Mouse (Mus musculus): ENCODE results near the gene Sdf2. TPM values are rescaled to one million over a fixed set of nuclear protein-coding genes. Genes with fewer than 3 reads are reported as not detected.

The Sdf2 gene
- polyA plus RNA-seq (2015; fragmentation: Nextera tagmentation; extraction: Ambion mirVana): 81.9 and 90.6 TPM in 2 replicates

DNA sequence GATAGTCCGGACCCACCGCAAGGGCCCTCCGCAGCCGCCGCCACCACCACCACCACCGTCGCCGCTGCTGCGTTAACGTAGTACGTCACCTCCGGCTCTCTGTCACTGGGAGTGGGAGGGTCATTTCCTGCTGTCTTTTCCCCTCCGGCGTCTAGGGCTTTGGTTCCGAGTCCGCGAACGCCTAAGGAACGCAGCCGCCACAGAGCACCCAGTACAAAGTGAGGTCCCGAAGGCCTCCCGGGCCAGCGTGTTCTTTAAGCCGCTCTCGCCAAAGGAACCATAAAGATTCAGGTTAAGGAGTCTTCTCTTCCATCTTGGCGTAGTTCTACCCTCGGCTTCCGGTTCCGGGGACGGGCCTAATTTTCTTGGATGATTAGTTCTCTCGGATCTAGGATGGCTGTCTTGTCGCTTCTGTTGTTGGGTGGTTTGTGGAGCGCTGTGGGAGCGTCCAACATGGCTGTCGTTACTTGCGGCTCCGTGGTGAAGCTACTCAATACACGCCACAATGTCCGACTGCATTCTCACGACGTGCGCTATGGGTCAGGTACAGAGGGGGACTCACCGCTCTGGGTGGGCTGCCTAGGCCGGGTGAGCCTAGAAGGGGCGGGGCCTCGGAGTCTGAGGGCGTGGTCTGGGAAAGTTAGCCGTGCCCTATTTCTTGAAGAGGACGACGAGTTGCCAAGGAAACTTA is at the start of gene Sdf2, which contains the start of gene Supt6:
TSS of gene Sdf2 (plus strand) at position 120 of the 691 bp plus-strand sequence.
TSS of gene Supt6 (minus strand) at position 361 of the 691 bp plus-strand sequence.
- peak within 1 kb of the TSS; percentile 95 for H3K27ac ChIP-seq
- peak within 1 kb of the TSS; percentile 96 for H3K4me3 ChIP-seq
- under 1% methylated on average over 49 of the region's 50 CpGs for WGBS
- H3K36me3 ChIP-seq: peaks cover 12% of the 10 kb centered on the region
- ATAC-seq (ENCODE audit: insufficient number of reproducible peaks, insufficient read depth, low FRiP score, low TSS enrichment, low read depth): peak; percentile 89
- H3K9me3 ChIP-seq: no peaks in the 10 kb centered on the region
- peak within 1 kb of the TSS; percentile 95 for H3K9ac ChIP-seq
- H3K4me1 ChIP-seq: peaks cover 32% of the 10 kb centered on the region
- H3K27me3 ChIP-seq: no peaks in the 10 kb centered on the region
- peak within 1 kb of the TSS; percentile 79 for H3K4me2 ChIP-seq

DNA sequence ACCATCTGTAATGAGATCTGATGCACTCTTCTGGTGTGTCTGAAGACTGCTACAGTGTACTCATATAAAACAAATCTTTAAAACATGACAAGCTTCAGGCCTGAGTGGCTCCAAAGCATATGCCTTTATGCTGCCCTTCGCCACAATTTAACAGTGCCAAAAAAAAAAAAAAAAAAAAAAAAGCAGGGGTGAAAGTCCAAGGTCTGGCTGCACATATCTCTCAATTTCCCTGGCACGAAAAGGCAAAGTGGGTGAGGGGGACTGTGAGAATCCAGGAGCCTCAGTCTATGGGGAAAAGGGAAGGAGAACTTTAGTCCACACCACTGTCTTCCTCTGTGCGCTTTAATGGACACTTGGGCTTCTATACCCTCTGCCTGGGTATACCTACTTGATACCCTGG is 43.2 kb upstream of the Sdf2 start:
- no peaks in the 10 kb centered on the region for H3K27me3 ChIP-seq
- no peak overlapping the region for H3K27ac ChIP-seq
- no peak for ATAC-seq (ENCODE audit: insufficient number of reproducible peaks, insufficient read depth, low FRiP score, low TSS enrichment, low read depth)
- H3K36me3 ChIP-seq: peaks cover 45% of the 10 kb centered on the region
- no peak overlapping the region for H3K4me2 ChIP-seq
- H3K9me3 ChIP-seq: no peaks in the 10 kb centered on the region
- no peaks in the 10 kb centered on the region for H3K4me1 ChIP-seq
- no peak overlapping the region for H3K4me3 ChIP-seq
- 95% methylated on average over 3 of the region's 3 CpGs for WGBS
- no peak overlapping the region for H3K9ac ChIP-seq

GRCm38 (mm10) chr11:78204287-78204686 is 41.3 kb upstream of the Sdf2 start:
- 85% methylated on average over 6 of the region's 6 CpGs for WGBS
- no peak for ATAC-seq (ENCODE audit: insufficient number of reproducible peaks, insufficient read depth, low FRiP score, low TSS enrichment, low read depth)
- H3K4me2 ChIP-seq: no peak overlapping the region
- H3K27me3 ChIP-seq: no peaks in the 10 kb centered on the region
- no peak overlapping the region for H3K27ac ChIP-seq
- H3K4me3 ChIP-seq: no peak overlapping the region
- H3K9ac ChIP-seq: no peak overlapping the region
- H3K9me3 ChIP-seq: no peaks in the 10 kb centered on the region
- H3K4me1 ChIP-seq: no peaks in the 10 kb centered on the region
- H3K36me3 ChIP-seq: peaks cover 64% of the 10 kb centered on the region

GRCm38 (mm10) chr11:78205361-78206206 is 40.0 kb upstream of the Sdf2 start:
- no peak overlapping the region for H3K9ac ChIP-seq
- no peaks in the 10 kb centered on the region for H3K4me1 ChIP-seq
- no peak overlapping the region for H3K27ac ChIP-seq
- no peak for ATAC-seq (ENCODE audit: insufficient number of reproducible peaks, insufficient read depth, low FRiP score, low TSS enrichment, low read depth)
- no peak overlapping the region for H3K4me2 ChIP-seq
- no peak overlapping the region for H3K4me3 ChIP-seq
- WGBS: 79% methylated on average over 13 of the region's 13 CpGs
- peaks cover 77% of the 10 kb centered on the region for H3K36me3 ChIP-seq
- no peaks in the 10 kb centered on the region for H3K27me3 ChIP-seq
- no peaks in the 10 kb centered on the region for H3K9me3 ChIP-seq

GRCm38 (mm10) chr11:78207190-78207589 is 38.4 kb upstream of the Sdf2 start:
- ATAC-seq (ENCODE audit: insufficient number of reproducible peaks, insufficient read depth, low FRiP score, low TSS enrichment, low read depth): no peak
- no peak overlapping the region for H3K9ac ChIP-seq
- H3K4me2 ChIP-seq: no peak overlapping the region
- H3K9me3 ChIP-seq: no peaks in the 10 kb centered on the region
- peaks cover 93% of the 10 kb centered on the region for H3K36me3 ChIP-seq
- H3K4me3 ChIP-seq: no peak overlapping the region
- WGBS: 89% methylated on average over 7 of the region's 7 CpGs
- H3K27me3 ChIP-seq: no peaks in the 10 kb centered on the region
- no peak overlapping the region for H3K27ac ChIP-seq
- no peaks in the 10 kb centered on the region for H3K4me1 ChIP-seq

DNA sequence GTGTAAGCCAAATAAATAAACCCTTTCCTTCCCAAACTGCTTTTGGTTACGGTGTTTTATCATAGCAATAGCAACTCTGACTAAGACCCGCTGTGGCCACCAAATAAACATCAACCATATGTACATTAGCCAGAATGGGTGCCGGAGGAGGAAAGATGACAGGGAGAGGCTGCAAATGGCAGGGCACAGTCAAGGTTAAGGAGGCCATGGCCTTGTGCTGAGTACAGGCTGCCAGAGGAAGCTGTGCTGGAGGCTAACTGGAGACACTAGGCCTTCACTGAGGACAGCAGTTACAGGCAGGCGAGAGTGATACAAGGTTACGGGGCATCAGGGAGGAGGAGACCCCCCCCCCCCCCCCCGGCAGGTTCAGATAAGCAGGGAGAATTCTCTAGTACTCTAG is 35.7 kb upstream of the Sdf2 start:
- Histone ChIP-seq H3K9ac (no peak overlapping the region), H3K36me3 (peaks cover 100% of the 10 kb centered on the region), H3K9me3 (no peaks in the 10 kb centered on the region), H3K27me3 (no peaks in the 10 kb centered on the region), H3K4me2 (no peak overlapping the region), H3K27ac (no peak overlapping the region), H3K4me1 (no peaks in the 10 kb centered on the region), H3K4me3 (no peak overlapping the region)
- no peak for ATAC-seq (ENCODE audit: insufficient number of reproducible peaks, insufficient read depth, low FRiP score, low TSS enrichment, low read depth)
- WGBS: 93% methylated on average over 6 of the region's 6 CpGs

- Histone ChIP-seq H3K27ac (no peak overlapping the region), H3K27me3 (no peaks in the 10 kb centered on the region), H3K4me3 (no peak overlapping the region), H3K9ac (no peak overlapping the region), H3K36me3 (peaks cover 99% of the 10 kb centered on the region), H3K9me3 (no peaks in the 10 kb centered on the region), H3K4me1 (no peaks in the 10 kb centered on the region), H3K4me2 (no peak overlapping the region)
- whole genome bisulfite sequencing: 68% methylated on average over 7 of the region's 7 CpGs
- no peak for ATAC-seq (ENCODE audit: insufficient number of reproducible peaks, insufficient read depth, low FRiP score, low TSS enrichment, low read depth)
Measured at GRCm38 (mm10) chr11:78210615-78211014, 34.9 kb upstream of the Sdf2 start.

- H3K4me3 ChIP-seq: no peak overlapping the region
- no peak for ATAC-seq (ENCODE audit: insufficient number of reproducible peaks, insufficient read depth, low FRiP score, low TSS enrichment, low read depth)
- no peak overlapping the region for H3K4me2 ChIP-seq
- no peak overlapping the region for H3K9ac ChIP-seq
- H3K27me3 ChIP-seq: no peaks in the 10 kb centered on the region
- H3K4me1 ChIP-seq: no peaks in the 10 kb centered on the region
- no peaks in the 10 kb centered on the region for H3K9me3 ChIP-seq
- H3K27ac ChIP-seq: no peak overlapping the region
- WGBS: 80% methylated on average over 5 of the region's 5 CpGs
- peaks cover 99% of the 10 kb centered on the region for H3K36me3 ChIP-seq
Measured at GRCm38 (mm10) chr11:78211513-78211912, 34.0 kb upstream of the Sdf2 start.

GRCm38 (mm10) chr11:78213086-78213817 is 32.3 kb upstream of the Sdf2 start:
- H3K27ac ChIP-seq: no peak overlapping the region
- no peak overlapping the region for H3K4me2 ChIP-seq
- no peak overlapping the region for H3K9ac ChIP-seq
- no peaks in the 10 kb centered on the region for H3K4me1 ChIP-seq
- H3K27me3 ChIP-seq: no peaks in the 10 kb centered on the region
- H3K9me3 ChIP-seq: no peaks in the 10 kb centered on the region
- H3K4me3 ChIP-seq: no peak overlapping the region
- H3K36me3 ChIP-seq: peaks cover 98% of the 10 kb centered on the region
- ATAC-seq (ENCODE audit: insufficient number of reproducible peaks, insufficient read depth, low FRiP score, low TSS enrichment, low read depth): no peak
- WGBS: 95% methylated on average over 14 of the region's 14 CpGs

DNA sequence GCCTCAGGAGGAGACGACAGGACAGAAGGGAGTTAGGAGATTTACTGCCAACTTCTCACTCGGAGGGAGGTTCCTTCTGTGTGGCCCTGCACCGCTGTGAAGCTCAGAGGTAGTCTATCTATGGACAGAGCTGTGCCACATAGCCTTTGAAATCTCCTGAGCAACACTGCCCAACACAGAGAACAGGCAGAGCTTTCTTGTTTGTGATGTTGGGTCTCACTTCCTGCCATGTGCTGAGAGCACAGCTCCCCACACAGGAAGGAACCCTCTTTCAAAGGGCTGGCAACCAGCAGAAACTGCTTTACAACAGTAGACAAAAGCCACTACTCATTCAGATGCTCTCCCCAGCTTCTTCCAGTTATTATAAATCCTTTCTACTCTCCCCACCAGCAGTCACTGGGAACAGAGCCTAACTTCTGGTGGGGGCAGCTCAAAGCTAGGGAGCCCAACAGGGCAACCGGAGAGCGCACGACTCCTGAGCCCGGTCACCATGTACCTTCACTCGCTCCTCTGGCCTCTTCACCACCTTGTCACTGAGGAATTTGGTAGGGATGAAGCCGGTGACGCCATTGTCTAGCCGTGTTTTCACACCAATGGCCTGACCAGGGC is 29.7 kb upstream of the Sdf2 start:
- Histone ChIP-seq H3K36me3 (peaks cover 97% of the 10 kb centered on the region), H3K9ac (no peak overlapping the region), H3K27me3 (no peaks in the 10 kb centered on the region), H3K4me3 (no peak overlapping the region), H3K4me2 (no peak overlapping the region), H3K9me3 (no peaks in the 10 kb centered on the region), H3K4me1 (no peaks in the 10 kb centered on the region), H3K27ac (no peak overlapping the region)
- no peak for ATAC-seq (ENCODE audit: insufficient number of reproducible peaks, insufficient read depth, low FRiP score, low TSS enrichment, low read depth)
- WGBS: 89% methylated on average over 11 of the region's 11 CpGs

DNA sequence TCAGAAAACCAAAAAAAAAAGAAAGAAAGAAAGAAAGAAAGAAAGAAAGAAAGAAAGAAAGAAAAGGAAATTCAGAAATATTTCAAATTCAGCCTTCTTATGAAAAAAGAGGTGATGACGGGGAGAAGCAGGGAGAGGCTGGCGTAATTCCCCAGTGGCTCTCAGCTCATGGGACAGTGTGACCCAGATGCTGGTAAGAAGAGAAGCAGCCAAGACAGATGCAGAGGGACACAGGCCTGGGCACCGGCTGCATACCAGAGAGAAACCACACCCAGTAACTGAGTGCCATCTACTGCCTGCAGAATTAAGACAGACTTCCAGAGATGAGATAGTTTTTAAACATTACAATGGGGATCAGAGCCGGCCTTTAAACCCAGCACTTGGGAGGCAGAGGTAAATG is 22.0 kb upstream of the Sdf2 start:
- Histone ChIP-seq H3K27ac (no peak overlapping the region), H3K27me3 (no peaks in the 10 kb centered on the region), H3K4me3 (no peak overlapping the region), H3K4me1 (no peaks in the 10 kb centered on the region), H3K9me3 (no peaks in the 10 kb centered on the region), H3K9ac (no peak overlapping the region), H3K36me3 (peaks cover 97% of the 10 kb centered on the region), H3K4me2 (no peak overlapping the region)
- no peak for ATAC-seq (ENCODE audit: insufficient number of reproducible peaks, insufficient read depth, low FRiP score, low TSS enrichment, low read depth)
- WGBS: 89% methylated on average over 4 of the region's 4 CpGs
